Mouse (Mus musculus): ENCODE results near the gene Ddx20. TPM values are rescaled to one million over a fixed set of nuclear protein-coding genes. Genes with fewer than 3 reads are reported as not detected.

Gene Ddx20
- total and polyA plus RNA-seq, 3 experiments, result 31.6 to 66.8 (median 37.3) TPM

- TF ChIP-seq RCOR1 (IDR thresholded peaks at IDR 0.05; ENCODE audit: low read depth, low read length) (no peak), MAFK (IDR thresholded peaks at IDR 0.05; ENCODE audit: borderline replicate concordance, low read depth, low read length) (no peak), POLR2AphosphoS2 (IDR thresholded peaks at IDR 0.05; ENCODE audit: low read length) (no peak), CHD1 (IDR thresholded peaks at IDR 0.05; ENCODE audit: low read depth, low read length) (no peak), MAZ (IDR thresholded peaks at IDR 0.05; ENCODE audit: low read depth, low read length) (no peak), ZMIZ1 (IDR thresholded peaks at IDR 0.05; ENCODE audit: low read depth, low read length) (no peak), EP300 (IDR thresholded peaks at IDR 0.05; ENCODE audit: low read depth in 1 of 2, low read length in 2 of 2) (no peak)
- Histone ChIP-seq H3K36me3 (ENCODE audit: control insufficient read depth in 1 of 2, insufficient read depth in 2 of 2, low read length in 2 of 2) (no peaks in the 10 kb centered on the region), H3K4me3 (ENCODE audit: control insufficient read depth in 1 of 2, insufficient read depth in 1 of 2, low read depth in 2 of 2, low read length in 2 of 2) (no peak overlapping the region), H3K4me1 (ENCODE audit: control insufficient read depth in 1 of 2, insufficient read depth in 2 of 2, low read length in 2 of 2) (no peaks in the 10 kb centered on the region), H3K9ac (ENCODE audit: control insufficient read depth, low read depth, low read length, poor library complexity, severe bottlenecking) (no peak overlapping the region), H3K79me2 (ENCODE audit: control insufficient read depth, insufficient read depth, low read length, poor library complexity) (no peaks in the 10 kb centered on the region), H3K27ac (ENCODE audit: control insufficient read depth, low read depth, low read length) (no peak overlapping the region), H3K9me3 (replicated peaks; ENCODE audit: insufficient read depth, low read length) (no peaks in the 10 kb centered on the region), H3K27me3 (ENCODE audit: control insufficient read depth in 1 of 2, insufficient read depth in 2 of 2, low read length in 2 of 2) (no peaks in the 10 kb centered on the region; a peak in 2 of 4 replicates)
- no peak for DNase-seq (ENCODE audit: low read depth, low spot score)
Measured at GRCm38 (mm10) chr3:105632296-105632695, 55.1 kb downstream of the Ddx20 start.

Other genes with a start within 250 kb of the Ddx20 start
- not detected in 2 replicates for gene Kcnd3, start 235.2 kb downstream of the Ddx20 start, total RNA-seq (2012; rRNA removed)
- under 1 TPM in 1 of 2 experiments, not detected in 1; 0.01 TPM for gene Kcnd3, start 235.2 kb downstream of the Ddx20 start, polyA plus RNA-seq (2012; ENCODE audit: insufficient read depth in 1 of 2, insufficient read length in 2 of 2, low read depth in 1 of 2, low replicate concordance in 2 of 2, missing spikeins in 1 of 2)
- 0.20 and 0.39 TPM in 2 replicates for gene Inka2, start 17.0 kb upstream of the Ddx20 start, total RNA-seq (2012; rRNA removed)
- gene Inka2, start 17.0 kb upstream of the Ddx20 start, polyA plus RNA-seq (2012; ENCODE audit: insufficient read depth in 1 of 2, insufficient read length in 2 of 2, low read depth in 1 of 2, low replicate concordance in 2 of 2, missing spikeins in 1 of 2), result under 1 TPM in 1 of 2 experiments, not detected in 1; 0.61 TPM
- gene Rap1a, start 113.8 kb upstream of the Ddx20 start, total RNA-seq (2012; rRNA removed), result 32.3 and 39.7 TPM in 2 replicates
- gene Rap1a, start 113.8 kb upstream of the Ddx20 start, polyA plus RNA-seq (2012; ENCODE audit: insufficient read depth in 1 of 2, insufficient read length in 2 of 2, low read depth in 1 of 2, low replicate concordance in 2 of 2, missing spikeins in 1 of 2), result 10 to 100 TPM in 1 of 2 experiments, not detected in 1; 64.5 TPM
- gene Adora3, start 183.3 kb upstream of the Ddx20 start, total RNA-seq (2012; rRNA removed), result 0.36 and 0.42 TPM in 2 replicates
- under 1 TPM in 1 of 2 experiments, not detected in 1; 0.65 TPM for gene Adora3, start 183.3 kb upstream of the Ddx20 start, polyA plus RNA-seq (2012; ENCODE audit: insufficient read depth in 1 of 2, insufficient read length in 2 of 2, low read depth in 1 of 2, low replicate concordance in 2 of 2, missing spikeins in 1 of 2)
- 0.27 and 0.39 TPM in 2 replicates for gene Tmigd3, start 183.3 kb upstream of the Ddx20 start, total RNA-seq (2012; rRNA removed)
- gene Tmigd3, start 183.3 kb upstream of the Ddx20 start, polyA plus RNA-seq (2012; ENCODE audit: insufficient read depth in 1 of 2, insufficient read length in 2 of 2, low read depth in 1 of 2, low replicate concordance in 2 of 2, missing spikeins in 1 of 2), result under 1 TPM in 1 of 2 experiments, not detected in 1; 0.36 TPM
- 2.8 and 5.9 TPM in 2 replicates for gene I830077J02Rik, start 245.1 kb upstream of the Ddx20 start, total RNA-seq (2012; rRNA removed)
- 1 to 10 TPM in 1 of 2 experiments, not detected in 1; 9.4 TPM for gene I830077J02Rik, start 245.1 kb upstream of the Ddx20 start, polyA plus RNA-seq (2012; ENCODE audit: insufficient read depth in 1 of 2, insufficient read length in 2 of 2, low read depth in 1 of 2, low replicate concordance in 2 of 2, missing spikeins in 1 of 2)

Data from MEL (cell line).